ENCODE assay signal across 17 mouse cellular contexts in genomic region chr10:94908976-94909717, GRCm38 (mm10). TPM values are rescaled to one million over a fixed set of nuclear protein-coding genes. Genes with fewer than 3 reads are reported as not detected.
DNase-seq lines count a peak whose midpoint lies in the region; ATAC-seq and TF ChIP-seq lines count a peak whose summit lies in the region.
"Had no signal": no experiment of that assay in that cellular context is flagged by ENCODE, and none has a peak within 500 bp of the region (broad histone marks: within the 10 kb centered on the region; RNA-seq: fewer than 3 reads in every experiment).

No protein-coding gene starts in this region.

- no peaks in the 10 kb centered on the region; the same call in 1 of the 2 replicates for H3K4me1 ChIP-seq in testis, adult 2 months (ENCODE audit: control insufficient read depth, insufficient read depth, low read length)

- peak; percentile 80 for ATAC-seq in granulocyte monocyte progenitor cell, adult 5-6 weeks (replicated peaks; ENCODE audit: poor library complexity, severe bottlenecking)
- ATAC-seq: forebrain, embryonic 14.5 days had no signal

- no peak for TF ChIP-seq CTCF in testis, adult 2 months (IDR thresholded peaks at IDR 0.05; ENCODE audit: control insufficient read depth, insufficient read depth, insufficient replicate concordance, low read depth, low read length)

- peak overlapping the region; percentile 72 for H3K27ac ChIP-seq in testis, adult 2 months (ENCODE audit: control insufficient read depth, insufficient read depth, low read depth, low read length)
- H3K27ac ChIP-seq: embryonic facial prominence, embryonic 13.5 days; hindbrain, embryonic 12.5 days; limb, embryonic 15.5 days; midbrain, embryonic 10.5 days had no signal

- TF ChIP-seq POLR2A in testis, adult 2 months (IDR thresholded peaks at IDR 0.05; ENCODE audit: control insufficient read depth, low read depth, low read length): no peak

- no peaks in the 10 kb centered on the region for H3K27me3 ChIP-seq in testis, adult 2 months (ENCODE audit: control insufficient read depth, insufficient read depth, low read length)
- H3K27me3 ChIP-seq: embryonic facial prominence, embryonic 13.5 days; hindbrain, embryonic 12.5 days had no signal

- intact Hi-C loops in heart, postnatal 14 days (cut with DNase I): no loop called here

- DNase-seq in adrenal gland, adult (ENCODE audit: inconsistent age in 2 of 2, low spot score in 1 of 2): peak; percentile 51 to 73
- DNase-seq in adrenal gland, adult 8-10 months: no peak
- DNase-seq in lung, postnatal 36 days: peak; percentile 58
- DNase-seq in lung, adult 18-20 months: no peak
- DNase-seq in urinary bladder, postnatal 14 days (ENCODE audit: low spot score): no peak
- no peak for DNase-seq in heart, postnatal 14 days
- DNase-seq: cerebellum, adult 9-11 months; kidney, adult 11 months; kidney, postnatal 25 days; right cerebral cortex, adult 18-20 months had no signal

- no peaks in the 10 kb centered on the region for H3K36me3 ChIP-seq in testis, adult 2 months (ENCODE audit: control insufficient read depth, insufficient read depth, low read length)
- H3K36me3 ChIP-seq: embryonic facial prominence, embryonic 13.5 days; hindbrain, embryonic 12.5 days; limb, embryonic 15.5 days; midbrain, embryonic 10.5 days had no signal

- H3K4me3 ChIP-seq in testis, adult 2 months (ENCODE audit: control insufficient read depth, low read depth, low read length): no peak overlapping the region
- H3K4me3 ChIP-seq: embryonic facial prominence, embryonic 13.5 days; hindbrain, embryonic 12.5 days; limb, embryonic 15.5 days; midbrain, embryonic 10.5 days had no signal

RNA-seq across cellular contexts. Expression of gene Plxnc1, which starts 35.5 kb away (rescaled TPM):
- total RNA-seq in adrenal gland, adult 8-10 months (2022): 10 to 100 TPM in 2 of 4 experiments, 1 to 10 TPM in 2; 1.5 to 30.4 (median 13.9) TPM
- total RNA-seq in granulocyte monocyte progenitor cell, adult 5-6 weeks (2014; fragmentation: Nextera tagmentation): 13.4 and 16.7 TPM in 2 replicates
- 9.9 and 14.1 TPM in 2 replicates for total RNA-seq in granulocyte monocyte progenitor cell, adult 5-6 weeks (2017)
- 2.9 and 4.0 TPM in 2 replicates for polyA plus RNA-seq in testis, adult 2 months (2012; rRNA removed)
- total RNA-seq in heart, postnatal 14 days (2021): 1 to 10 TPM; 4.4 to 5.3 TPM

Comparison
In these comparisons a context has a peak if more than half of its experiments do, and no peak if none do; other contexts are left out.
1. DNase-seq: peak in adrenal gland, adult (2 of 2) and lung, postnatal 36 days (single experiment); none in adrenal gland, adult 8-10 months (single experiment), lung, adult 18-20 months (0 of 2), urinary bladder, postnatal 14 days (single experiment) and heart, postnatal 14 days (0 of 2).